Mouse (Mus musculus): ENCODE data around the gene Lman2. TPM values are rescaled to one million over a fixed set of nuclear protein-coding genes. Genes with fewer than 3 reads are reported as not detected.
A peak's percentile ranks its signal among the peaks of the same experiment; 100 is the strongest.

Gene Lman2
- polyA plus RNA-seq, 1 experiment from 2014 or later: 102 TPM

DNA sequence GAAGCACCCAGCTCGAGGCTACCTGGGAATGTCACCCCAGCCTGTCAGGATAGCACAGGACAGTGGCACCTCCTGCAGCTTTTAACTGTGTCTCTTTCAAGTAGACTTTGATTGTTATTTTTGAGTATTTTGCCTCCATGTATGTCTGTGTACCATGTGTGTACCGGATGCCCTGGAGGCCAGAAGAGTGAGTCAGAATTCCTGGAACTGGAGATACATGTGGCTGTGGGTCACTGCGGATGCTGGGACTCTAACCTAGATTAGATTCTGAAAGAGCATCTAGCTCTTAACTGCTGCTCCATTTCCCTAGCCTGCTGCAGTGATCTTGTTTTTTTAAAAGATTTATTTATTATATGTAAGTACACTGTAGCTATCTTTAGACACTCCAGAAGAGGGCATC lies 30.3 kb downstream of the Lman2 start:
- Histone ChIP-seq H3K4me2 (ENCODE audit: low read depth, low read length) (no peak overlapping the region), H3K4me1 (ENCODE audit: control insufficient read depth, insufficient read depth, low read length) (peaks cover 17% of the 10 kb centered on the region; the same call in 1 of the 2 replicates), H3K9me3 (ENCODE audit: control insufficient read depth, low read length) (no peaks in the 10 kb centered on the region), H3K9ac (ENCODE audit: low read depth, low read length) (no peak overlapping the region), H3K27me3 (replicated peaks; ENCODE audit: control insufficient read depth, insufficient read depth, low read length) (no peaks in the 10 kb centered on the region), H3K4me3 (ENCODE audit: low read depth, low read length) (no peak overlapping the region), H3K27ac (replicated peaks; ENCODE audit: low read depth, low read length) (no peak overlapping the region), H3K36me3 (ENCODE audit: control insufficient read depth, insufficient read depth, low read length) (no peaks in the 10 kb centered on the region)
- DNase-seq (ENCODE audit: low spot score): no peak
- WGBS: 77% methylated on average over 3 of the region's 3 CpGs
- no peak for ATAC-seq (ENCODE audit: low read depth)

DNA sequence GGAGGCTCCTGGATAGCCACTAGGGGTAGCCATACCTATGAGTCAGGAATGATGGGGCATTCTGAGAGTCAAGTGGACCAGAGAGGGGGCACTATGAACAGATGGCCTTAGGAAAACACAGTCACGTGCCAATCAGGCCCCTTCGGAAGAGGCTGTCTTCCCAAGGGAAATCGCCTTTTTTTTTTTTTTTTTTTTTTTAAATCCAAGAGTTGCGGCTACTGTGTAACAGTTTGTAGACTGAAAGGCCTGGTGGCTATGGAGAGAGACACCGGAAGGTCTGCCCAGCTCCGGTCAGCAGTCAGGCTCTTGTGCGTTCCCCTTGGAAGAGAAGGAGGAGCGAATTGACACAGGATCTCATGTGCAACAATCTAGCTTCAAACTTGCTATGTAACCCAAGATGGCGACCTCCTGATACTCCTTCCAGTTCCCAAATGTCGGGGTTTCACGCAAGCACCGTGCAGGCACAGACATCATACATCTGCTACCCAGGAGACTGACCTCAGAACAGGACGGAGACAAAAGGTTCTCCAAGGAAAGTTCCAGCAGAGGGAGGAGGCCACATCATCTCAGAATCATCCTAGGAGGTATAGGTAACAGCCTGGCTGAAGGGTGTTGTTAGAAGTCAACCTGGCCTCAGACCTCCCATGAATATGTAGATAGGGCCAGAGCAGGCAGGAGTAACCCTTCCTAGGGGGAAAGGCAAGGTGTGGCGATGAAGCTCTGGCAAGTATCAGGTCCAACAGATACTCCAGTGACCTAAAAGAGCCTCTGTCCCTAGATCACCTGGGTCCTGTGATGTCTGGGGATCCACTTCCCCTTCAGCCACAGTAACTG lies 31.8 kb downstream of the Lman2 start:
- peaks cover 8% of the 10 kb centered on the region for H3K36me3 ChIP-seq (ENCODE audit: control insufficient read depth, insufficient read depth, low read length)
- peak overlapping the region; percentile 73 for H3K9ac ChIP-seq (ENCODE audit: low read depth, low read length)
- H3K4me2 ChIP-seq (ENCODE audit: low read depth, low read length): peak overlapping the region; percentile 92
- WGBS: 40% methylated on average over 14 of the region's 14 CpGs
- ATAC-seq (ENCODE audit: low read depth) (no peak; the same call in 1 of the 2 replicates), DNase-seq (ENCODE audit: low spot score) (no peak)
- H3K9me3 ChIP-seq (ENCODE audit: control insufficient read depth, low read length): no peaks in the 10 kb centered on the region
- H3K4me1 ChIP-seq (ENCODE audit: control insufficient read depth, insufficient read depth, low read length): peaks cover 17% of the 10 kb centered on the region; the same call in 1 of the 2 replicates
- H3K27me3 ChIP-seq (replicated peaks; ENCODE audit: control insufficient read depth, insufficient read depth, low read length): no peaks in the 10 kb centered on the region
- peak overlapping the region; percentile 75 for H3K4me3 ChIP-seq (ENCODE audit: low read depth, low read length)
- H3K27ac ChIP-seq (replicated peaks; ENCODE audit: low read depth, low read length): peak overlapping the region; percentile 89

DNA sequence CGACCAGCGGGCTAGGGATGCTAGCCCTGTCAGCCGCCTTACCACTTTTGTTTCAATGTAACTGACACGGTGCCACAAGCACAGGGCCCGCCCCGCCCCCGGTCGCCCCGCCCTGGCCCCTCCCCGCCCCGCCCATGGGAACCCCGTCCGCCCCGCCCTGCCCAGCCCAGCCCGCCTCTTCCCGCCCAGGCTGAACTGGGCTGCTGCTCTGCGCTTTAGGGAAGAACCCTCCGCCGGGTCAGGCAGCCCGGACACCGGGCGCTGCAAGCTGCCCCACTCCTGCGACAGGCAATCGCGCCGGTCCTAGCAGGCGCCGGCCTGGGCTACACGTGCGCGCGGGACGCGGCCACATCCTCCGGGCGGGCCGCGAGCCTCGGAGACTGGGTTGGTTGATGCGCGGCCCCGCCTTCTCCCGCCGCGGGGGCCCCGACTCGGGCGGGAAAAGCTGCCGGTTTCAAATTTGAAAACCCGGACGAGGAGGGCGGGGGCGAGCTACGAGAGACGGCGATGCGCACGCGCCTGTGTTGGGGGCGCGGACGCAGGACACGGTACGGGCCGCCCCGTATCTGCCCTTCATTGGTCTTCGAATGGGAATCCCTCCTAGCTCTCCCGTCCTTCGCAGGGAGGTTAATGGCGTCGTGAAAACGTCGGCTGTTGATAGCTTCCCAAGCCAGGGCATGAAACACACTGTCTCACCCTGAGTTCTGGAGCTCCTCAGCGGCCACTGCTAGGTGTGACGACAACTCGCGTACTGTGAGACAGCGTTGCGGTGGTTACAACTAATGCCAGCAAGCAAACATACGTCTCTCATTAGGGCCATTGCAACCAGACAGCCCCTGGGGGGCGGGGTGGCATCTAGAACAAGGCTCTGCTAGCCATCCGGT lies 32.7 kb downstream of the Lman2 start, which contains the start of gene Mxd3:
Gene Mxd3, minus strand, starts transcription at position 141 of the 884 bp plus-strand sequence.
- peak within 1 kb of the TSS; percentile 89 for H3K27ac ChIP-seq (replicated peaks; ENCODE audit: low read depth, low read length)
- peak; percentile 93 for DNase-seq (ENCODE audit: low spot score)
- WGBS: under 1% methylated on average over 29 of the region's 82 CpGs

DNA sequence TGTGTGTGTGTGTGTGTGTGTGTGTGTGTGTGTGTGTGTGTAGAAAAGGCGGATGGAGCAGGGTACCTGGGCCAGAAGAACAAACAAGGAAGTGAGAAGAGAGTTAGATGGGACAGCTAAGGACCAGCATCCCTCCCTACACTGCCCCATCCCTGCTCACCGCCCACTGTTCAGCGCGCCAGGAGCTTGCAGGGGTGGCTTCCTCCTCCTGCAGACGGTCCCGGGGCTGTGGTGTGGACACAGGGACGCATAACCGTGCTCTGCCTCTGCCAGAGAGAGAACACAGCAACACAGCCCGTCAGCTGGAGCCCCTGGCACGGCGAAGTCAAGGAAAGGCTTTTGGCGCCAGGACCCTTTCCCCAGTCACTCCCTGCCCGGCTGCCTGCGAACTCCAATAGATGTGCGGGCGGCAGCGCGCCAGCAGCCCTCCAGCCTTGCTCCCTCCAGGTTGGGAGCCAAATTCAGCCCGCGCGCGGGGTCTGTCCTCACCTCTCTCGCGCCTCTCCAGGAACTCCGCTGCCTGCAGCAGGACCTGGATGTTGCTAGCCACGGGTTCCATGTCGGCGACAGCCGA lies 33.4 kb downstream of the Lman2 start:
- peaks cover 17% of the 10 kb centered on the region; the same call in 1 of the 2 replicates for H3K4me1 ChIP-seq (ENCODE audit: control insufficient read depth, insufficient read depth, low read length)
- no peaks in the 10 kb centered on the region for H3K9me3 ChIP-seq (ENCODE audit: control insufficient read depth, low read length)
- WGBS: 0% methylated on average over 20 of the region's 29 CpGs
- H3K4me3 ChIP-seq (ENCODE audit: low read depth, low read length): peak overlapping the region; percentile 75
- DNase-seq (ENCODE audit: low spot score) (peak; percentile 68), ATAC-seq (ENCODE audit: low read depth) (peak; percentile 6)
- H3K4me2 ChIP-seq (ENCODE audit: low read depth, low read length): peak overlapping the region; percentile 92
- H3K36me3 ChIP-seq (ENCODE audit: control insufficient read depth, insufficient read depth, low read length): peaks cover 21% of the 10 kb centered on the region
- peak overlapping the region; percentile 48 for H3K27ac ChIP-seq (replicated peaks; ENCODE audit: low read depth, low read length)
- H3K9ac ChIP-seq (ENCODE audit: low read depth, low read length): peak overlapping the region; percentile 73
- no peaks in the 10 kb centered on the region for H3K27me3 ChIP-seq (replicated peaks; ENCODE audit: control insufficient read depth, insufficient read depth, low read length)

More for the DNA sequence above, 32.7 kb downstream of the Lman2 start, which contains the start of gene Mxd3:
- H3K27me3 ChIP-seq (replicated peaks; ENCODE audit: control insufficient read depth, insufficient read depth, low read length): no peaks in the 10 kb centered on the region
- peaks cover 16% of the 10 kb centered on the region for H3K36me3 ChIP-seq (ENCODE audit: control insufficient read depth, insufficient read depth, low read length)
- no peaks in the 10 kb centered on the region for H3K9me3 ChIP-seq (ENCODE audit: control insufficient read depth, low read length)
- H3K4me2 ChIP-seq (ENCODE audit: low read depth, low read length): peak within 1 kb of the TSS; percentile 92
- ATAC-seq (ENCODE audit: low read depth): peak; percentile 88
- peak within 1 kb of the TSS; percentile 73 for H3K9ac ChIP-seq (ENCODE audit: low read depth, low read length)
- H3K4me1 ChIP-seq (ENCODE audit: control insufficient read depth, insufficient read depth, low read length): peaks cover 17% of the 10 kb centered on the region; the same call in 1 of the 2 replicates
- H3K4me3 ChIP-seq (ENCODE audit: low read depth, low read length): peak within 1 kb of the TSS; percentile 75

DNA sequence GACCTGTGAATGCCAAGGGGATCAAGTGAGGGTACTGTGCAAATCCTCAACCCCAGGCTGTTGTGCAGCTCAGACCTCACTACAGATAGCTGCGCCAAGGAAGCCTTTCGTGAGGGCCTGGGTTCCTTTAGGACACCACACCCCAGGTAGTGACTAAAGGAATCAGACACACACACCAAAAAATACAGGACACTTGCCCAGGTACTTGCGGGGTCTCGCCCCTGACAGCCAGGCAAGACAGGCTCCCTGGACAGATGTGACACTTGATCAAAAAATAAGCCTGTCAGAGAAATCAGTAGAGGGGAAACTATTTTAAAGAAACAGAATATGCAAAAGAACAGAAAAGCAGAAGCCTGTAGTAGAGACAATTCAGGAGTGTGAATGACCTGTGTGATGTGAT lies 33.9 kb downstream of the Lman2 start:
- H3K9ac ChIP-seq (ENCODE audit: low read depth, low read length): peak overlapping the region; percentile 73; the same call in 1 of the 2 replicates
- no peak for DNase-seq (ENCODE audit: low spot score)
- peak overlapping the region; percentile 92 for H3K4me2 ChIP-seq (ENCODE audit: low read depth, low read length)
- WGBS: 80% methylated on average over 4 of the region's 4 CpGs
- ATAC-seq (ENCODE audit: low read depth): no peak
- peaks cover 27% of the 10 kb centered on the region for H3K36me3 ChIP-seq (ENCODE audit: control insufficient read depth, insufficient read depth, low read length)
- peak overlapping the region; percentile 75 for H3K4me3 ChIP-seq (ENCODE audit: low read depth, low read length)
- no peaks in the 10 kb centered on the region for H3K9me3 ChIP-seq (ENCODE audit: control insufficient read depth, low read length)
- H3K27ac ChIP-seq (replicated peaks; ENCODE audit: low read depth, low read length): no peak overlapping the region
- no peaks in the 10 kb centered on the region for H3K27me3 ChIP-seq (replicated peaks; ENCODE audit: control insufficient read depth, insufficient read depth, low read length)
- H3K4me1 ChIP-seq (ENCODE audit: control insufficient read depth, insufficient read depth, low read length): peaks cover 17% of the 10 kb centered on the region; the same call in 1 of the 2 replicates

DNA sequence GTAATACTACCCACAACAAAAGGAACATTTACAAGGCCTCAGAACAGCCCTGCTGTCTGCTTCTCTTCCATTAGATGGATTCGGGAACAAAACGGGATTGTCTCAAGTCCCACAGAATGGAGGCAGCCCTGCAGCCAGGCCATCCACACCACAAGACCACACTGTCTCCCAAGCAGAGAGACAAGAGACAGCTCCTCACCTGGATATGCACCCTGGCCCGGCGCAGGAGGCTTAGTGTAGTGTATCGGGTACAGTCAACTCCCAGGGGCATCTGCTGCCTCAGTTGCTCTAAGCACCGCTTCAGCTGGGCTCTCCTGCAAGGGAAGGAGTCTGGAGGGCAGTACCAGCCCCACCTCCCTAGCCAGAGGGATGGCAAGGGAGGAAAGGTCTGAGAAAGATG lies 34.4 kb downstream of the Lman2 start:
- 80% methylated on average over 6 of the region's 6 CpGs for WGBS

DNA sequence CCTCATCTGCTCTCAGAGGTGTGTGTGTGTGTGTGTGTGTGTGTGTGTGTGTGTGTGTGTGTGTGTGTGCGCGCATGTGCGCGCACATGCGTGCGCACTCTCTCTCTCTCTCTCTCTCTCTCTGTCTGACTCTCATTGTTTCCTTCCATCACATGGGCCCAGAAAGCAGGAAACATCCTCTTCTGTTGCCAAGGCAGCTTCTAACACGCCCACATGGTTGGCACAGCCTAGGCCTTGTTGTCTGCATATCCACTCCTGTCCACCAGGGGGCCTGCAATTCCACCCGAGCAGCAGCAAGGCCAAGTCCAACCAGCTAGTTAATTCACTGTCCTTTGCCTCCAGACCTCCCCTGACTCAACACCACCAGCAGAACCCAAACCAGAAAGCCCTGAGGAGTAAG lies 35.0 kb downstream of the Lman2 start:
- peaks cover 37% of the 10 kb centered on the region for H3K36me3 ChIP-seq (ENCODE audit: control insufficient read depth, insufficient read depth, low read length)
- H3K4me1 ChIP-seq (ENCODE audit: control insufficient read depth, insufficient read depth, low read length): peaks cover 25% of the 10 kb centered on the region
- DNase-seq (ENCODE audit: low spot score) (peak; percentile 89), ATAC-seq (ENCODE audit: low read depth) (0 out of 2 replicates have a peak, but pooled peaks have one; percentile 17)
- H3K4me2 ChIP-seq (ENCODE audit: low read depth, low read length): peak overlapping the region; percentile 92
- WGBS: 53% methylated on average over 8 of the region's 8 CpGs
- H3K27ac ChIP-seq (replicated peaks; ENCODE audit: low read depth, low read length): no peak overlapping the region
- H3K9ac ChIP-seq (ENCODE audit: low read depth, low read length): no peak overlapping the region
- no peaks in the 10 kb centered on the region for H3K9me3 ChIP-seq (ENCODE audit: control insufficient read depth, low read length)
- H3K4me3 ChIP-seq (ENCODE audit: low read depth, low read length): peak overlapping the region; percentile 75
- no peaks in the 10 kb centered on the region for H3K27me3 ChIP-seq (replicated peaks; ENCODE audit: control insufficient read depth, insufficient read depth, low read length)

More for the DNA sequence above, 34.4 kb downstream of the Lman2 start:
- Histone ChIP-seq H3K27ac (replicated peaks; ENCODE audit: low read depth, low read length) (no peak overlapping the region), H3K4me1 (ENCODE audit: control insufficient read depth, insufficient read depth, low read length) (peaks cover 22% of the 10 kb centered on the region), H3K36me3 (ENCODE audit: control insufficient read depth, insufficient read depth, low read length) (peaks cover 32% of the 10 kb centered on the region), H3K9ac (ENCODE audit: low read depth, low read length) (peak overlapping the region; percentile 73), H3K9me3 (ENCODE audit: control insufficient read depth, low read length) (no peaks in the 10 kb centered on the region), H3K27me3 (replicated peaks; ENCODE audit: control insufficient read depth, insufficient read depth, low read length) (no peaks in the 10 kb centered on the region), H3K4me2 (ENCODE audit: low read depth, low read length) (peak overlapping the region; percentile 92), H3K4me3 (ENCODE audit: low read depth, low read length) (peak overlapping the region; percentile 75)
- DNase-seq (ENCODE audit: low spot score) (no peak), ATAC-seq (ENCODE audit: low read depth) (no peak)

DNA sequence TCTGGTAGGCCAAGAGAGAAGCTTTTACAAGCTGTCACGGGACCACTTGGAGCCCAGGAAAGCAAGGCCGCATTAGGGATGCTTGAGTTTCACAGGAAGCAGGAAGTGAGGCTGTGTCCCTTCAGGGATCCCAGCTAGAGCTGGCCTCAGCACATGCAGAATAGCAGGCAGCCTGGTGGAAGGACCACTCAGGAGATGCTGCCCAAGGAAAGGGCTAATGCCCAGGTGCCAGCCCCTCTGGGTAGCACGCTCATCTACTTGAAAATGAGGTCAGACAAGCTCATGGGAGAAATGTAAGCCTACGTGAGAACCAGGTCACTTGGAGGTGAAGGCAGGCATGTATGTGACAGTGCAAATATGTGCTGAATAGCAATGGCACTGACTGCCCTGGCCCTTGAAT lies 35.4 kb downstream of the Lman2 start:
- Histone ChIP-seq H3K9me3 (ENCODE audit: control insufficient read depth, low read length) (no peaks in the 10 kb centered on the region), H3K27me3 (replicated peaks; ENCODE audit: control insufficient read depth, insufficient read depth, low read length) (no peaks in the 10 kb centered on the region), H3K36me3 (ENCODE audit: control insufficient read depth, insufficient read depth, low read length) (peaks cover 39% of the 10 kb centered on the region), H3K9ac (ENCODE audit: low read depth, low read length) (no peak overlapping the region), H3K4me1 (ENCODE audit: control insufficient read depth, insufficient read depth, low read length) (peaks cover 25% of the 10 kb centered on the region), H3K4me3 (ENCODE audit: low read depth, low read length) (no peak overlapping the region), H3K4me2 (ENCODE audit: low read depth, low read length) (no peak overlapping the region; the same call in 1 of the 2 replicates), H3K27ac (replicated peaks; ENCODE audit: low read depth, low read length) (no peak overlapping the region)
- ATAC-seq (ENCODE audit: low read depth) (no peak), DNase-seq (ENCODE audit: low spot score) (no peak)
- WGBS: 54% methylated on average over 4 of the region's 4 CpGs
